Mouse (Mus musculus) embryo, embryonic 10.5 days (tissue): Measurements from ENCODE around the gene Pak1ip1.
"Not testable (repeated sequence)": the region's sequence is repeated elsewhere in the genome, so short reads cannot be mapped to it uniquely, and the experiment has no call there.

Source experiments
- DNase-seq: peaks from one replicate; pipeline ENCODE4 v3.0.0-alpha.2; 2015; ENCODE audit warnings: low spot score

Gene Pak1ip1

GRCm38 (mm10) chr13:41000926-41001639, at the start of gene Pak1ip1:
Pak1ip1 (plus strand) TSS chr13:41001023.
- peak; percentile 93 for DNase-seq

DNA sequence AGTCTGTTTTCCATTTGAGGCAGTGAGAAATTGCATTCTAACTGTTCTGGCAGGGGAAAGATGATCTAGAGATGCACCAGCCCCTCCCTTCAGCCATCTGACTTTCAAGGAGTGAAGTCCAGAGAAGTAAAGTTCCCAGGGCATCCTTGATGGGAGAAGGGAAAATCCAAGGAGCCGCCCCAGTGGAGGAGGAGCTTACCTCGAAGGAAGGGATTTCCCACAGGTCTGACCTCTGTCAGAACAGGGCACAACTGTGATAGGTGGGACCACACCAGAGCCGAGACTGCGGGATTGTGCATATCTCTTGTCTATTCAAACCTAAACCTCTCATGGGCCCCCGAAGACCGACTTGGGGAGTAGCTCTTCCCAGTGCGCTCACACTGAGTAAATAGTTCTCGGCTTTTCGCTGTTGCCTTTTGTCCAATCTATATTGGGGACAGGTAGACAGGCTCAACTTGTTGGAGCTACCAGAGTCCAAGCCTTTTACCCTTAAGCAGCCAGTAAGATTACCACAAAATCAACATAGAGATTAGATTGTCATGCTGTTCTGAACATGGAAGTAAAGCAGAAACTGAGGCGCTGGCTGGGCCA, 49.3 kb upstream of the Pak1ip1 start:
- DNase-seq = no peak

DNA sequence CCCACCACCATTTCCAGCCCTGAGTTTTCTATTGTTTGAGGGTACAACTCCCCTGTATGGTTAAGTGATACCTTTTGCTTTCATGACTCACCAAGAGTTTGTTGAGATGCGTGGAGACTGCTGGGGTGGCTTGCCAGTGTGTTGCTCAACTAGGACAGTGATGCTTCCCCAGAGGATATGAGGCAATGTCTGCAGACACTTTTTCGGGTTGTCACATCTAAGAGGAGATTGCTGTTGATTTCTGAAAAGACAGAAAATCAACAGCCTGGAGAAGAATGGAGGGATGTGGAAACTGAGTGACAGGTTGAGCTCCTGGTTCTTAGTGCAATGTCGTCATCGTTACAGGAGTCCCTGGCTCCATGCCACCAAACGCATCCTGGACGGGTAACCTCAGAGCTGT, 47.6 kb upstream of the Pak1ip1 start:
- no peak for DNase-seq

- no peak for DNase-seq
Observed at GRCm38 (mm10) chr13:40955773-40956172, 45.0 kb upstream of the Pak1ip1 start.

GRCm38 (mm10) chr13:40967609-40968008, 33.2 kb upstream of the Pak1ip1 start:
- DNase-seq = no peak

DNA sequence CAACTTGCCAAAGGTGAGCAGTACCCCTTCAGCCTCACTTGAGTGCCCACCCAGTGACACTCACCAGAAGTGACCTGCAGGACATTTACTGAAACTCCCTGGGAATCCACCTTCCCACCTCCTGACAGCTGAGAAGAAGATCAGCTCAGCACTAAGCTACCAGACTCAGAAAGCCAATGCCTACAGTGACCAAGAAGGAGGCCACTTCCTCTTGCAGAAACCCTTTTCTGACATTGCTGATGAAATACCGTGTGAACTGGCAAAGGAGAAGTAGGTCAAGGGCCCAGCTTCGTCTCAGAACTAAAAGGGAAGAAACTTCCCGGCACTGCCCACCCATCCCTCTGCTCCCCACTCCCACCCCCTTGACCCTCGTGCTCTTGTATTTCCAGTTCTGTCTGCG, 32.3 kb upstream of the Pak1ip1 start:
- DNase-seq = no peak

- DNase-seq = no peak
Observed at GRCm38 (mm10) chr13:40969761-40970390, 30.9 kb upstream of the Pak1ip1 start.

DNA sequence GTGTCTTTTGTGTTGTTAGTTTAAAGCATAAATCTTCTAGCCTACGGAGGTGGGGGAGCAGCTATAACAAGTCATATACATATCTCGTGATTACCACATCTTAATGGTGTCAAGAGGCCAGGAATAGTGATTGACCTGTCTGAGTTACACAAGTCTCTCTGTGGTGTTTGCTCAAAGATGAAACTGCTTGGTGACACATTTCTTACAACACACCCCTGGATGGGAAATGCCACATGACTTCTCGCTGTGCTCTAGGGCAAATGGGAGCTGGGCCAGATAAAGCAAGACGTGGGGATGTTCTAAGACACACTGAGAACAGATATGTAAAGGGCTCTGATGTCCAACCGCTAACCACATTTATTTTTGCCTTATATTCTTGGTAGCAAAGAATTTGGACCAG, 29.6 kb upstream of the Pak1ip1 start:
- DNase-seq = no peak

DNA sequence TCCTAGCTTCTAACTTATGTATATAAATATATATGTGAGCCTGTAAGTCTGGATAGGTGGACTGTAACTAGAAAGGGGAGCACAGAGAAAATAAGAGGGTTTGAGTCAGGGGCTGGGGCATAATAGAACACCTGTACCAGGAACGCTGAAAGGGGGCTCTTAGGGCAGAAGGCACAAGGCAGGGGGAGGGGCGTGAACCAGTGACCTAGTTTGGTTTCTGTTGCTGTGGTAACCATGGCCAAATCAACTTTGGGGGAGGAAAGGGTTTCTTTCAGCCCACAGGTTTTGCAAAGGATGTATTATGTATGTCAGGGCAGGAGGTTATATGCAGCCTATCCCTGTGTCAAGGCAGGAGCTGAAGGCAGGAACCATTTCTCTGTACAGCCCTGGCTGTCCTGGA, 29.0 kb upstream of the Pak1ip1 start:
- DNase-seq = no peak

- no peak for DNase-seq
Observed at GRCm38 (mm10) chr13:40972976-40973375, 27.8 kb upstream of the Pak1ip1 start.

DNA sequence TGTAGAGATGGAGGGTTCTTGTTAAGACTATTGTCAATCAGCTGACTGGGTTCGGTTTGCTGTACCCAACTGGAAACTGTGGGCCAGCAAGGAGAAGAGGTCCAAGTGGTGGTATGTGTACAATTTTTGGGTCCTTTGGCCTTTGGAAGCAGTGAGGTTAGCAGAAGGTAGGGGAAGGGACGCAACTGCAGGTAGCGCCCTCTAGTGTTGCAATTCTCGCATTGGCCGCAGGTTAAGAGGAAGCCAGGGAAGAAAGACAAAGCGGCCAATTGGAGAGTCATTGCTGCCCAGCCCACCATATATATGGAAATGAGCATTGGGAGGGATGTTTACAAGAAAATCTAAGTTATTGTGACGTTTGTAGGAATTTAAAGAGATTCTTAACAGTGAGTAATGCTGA, 23.2 kb upstream of the Pak1ip1 start:
- peak; percentile 74 for DNase-seq

- DNase-seq = no peak
Observed at GRCm38 (mm10) chr13:40978652-40979051, 22.2 kb upstream of the Pak1ip1 start.

GRCm38 (mm10) chr13:40979321-40979720, 21.5 kb upstream of the Pak1ip1 start:
- DNase-seq = no peak

- DNase-seq = no peak
Observed at GRCm38 (mm10) chr13:40982759-40983158, 18.1 kb upstream of the Pak1ip1 start.

DNA sequence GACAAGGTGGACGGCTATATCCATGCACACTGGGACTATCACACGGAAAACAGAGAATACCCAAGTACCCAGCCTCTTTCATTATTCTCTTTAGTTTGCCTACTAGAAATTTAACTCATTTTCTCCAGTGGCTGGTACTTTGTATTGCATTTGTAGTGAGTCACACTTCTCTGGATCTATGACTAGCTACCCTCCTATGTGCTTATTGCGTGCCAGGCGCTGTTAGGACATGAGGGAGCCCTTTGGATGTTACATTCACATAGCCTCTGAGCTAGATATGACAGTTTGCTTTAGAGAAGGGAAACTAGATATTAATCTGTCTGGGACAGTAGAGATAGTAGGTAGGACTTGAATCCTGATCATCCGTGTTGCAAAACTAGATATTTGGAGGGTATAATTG, 14.7 kb upstream of the Pak1ip1 start:
- DNase-seq = no peak

DNA sequence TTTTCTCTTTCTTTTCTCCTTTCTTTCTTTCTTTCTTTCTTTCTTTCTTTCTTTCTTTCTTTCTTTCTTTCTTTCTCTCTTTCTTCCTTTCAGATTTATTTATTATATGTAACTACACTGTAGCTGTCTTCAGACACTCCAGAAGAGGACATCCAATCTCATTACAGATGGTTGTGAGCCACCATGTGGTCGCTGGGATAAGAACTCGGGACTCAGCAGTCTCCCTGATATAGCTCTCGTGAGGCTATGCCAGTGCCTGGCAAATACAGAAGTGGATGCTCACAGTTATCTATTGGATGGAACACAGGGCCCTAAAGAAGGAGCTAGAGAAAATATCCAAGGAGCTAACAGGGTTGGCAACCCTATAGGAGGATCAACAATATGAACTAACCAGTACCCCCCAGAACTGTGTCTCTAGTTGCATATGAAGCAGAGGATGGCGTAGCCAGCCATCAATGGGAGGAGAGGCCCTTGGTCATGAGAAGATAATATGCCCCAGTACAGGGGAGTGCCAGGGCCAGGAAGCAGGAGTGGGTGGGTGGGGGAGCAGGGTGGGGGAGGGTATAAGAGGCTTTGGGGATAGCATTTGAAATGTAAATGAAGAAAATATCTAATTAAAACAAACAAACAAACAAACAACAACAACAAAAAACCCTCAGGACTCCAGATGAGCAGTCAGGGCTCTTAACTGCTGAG, 13.1 kb upstream of the Pak1ip1 start:
- DNase-seq = not testable (repeated sequence)

- no peak for DNase-seq
Observed at GRCm38 (mm10) chr13:40988418-40988817, 12.4 kb upstream of the Pak1ip1 start.

DNA sequence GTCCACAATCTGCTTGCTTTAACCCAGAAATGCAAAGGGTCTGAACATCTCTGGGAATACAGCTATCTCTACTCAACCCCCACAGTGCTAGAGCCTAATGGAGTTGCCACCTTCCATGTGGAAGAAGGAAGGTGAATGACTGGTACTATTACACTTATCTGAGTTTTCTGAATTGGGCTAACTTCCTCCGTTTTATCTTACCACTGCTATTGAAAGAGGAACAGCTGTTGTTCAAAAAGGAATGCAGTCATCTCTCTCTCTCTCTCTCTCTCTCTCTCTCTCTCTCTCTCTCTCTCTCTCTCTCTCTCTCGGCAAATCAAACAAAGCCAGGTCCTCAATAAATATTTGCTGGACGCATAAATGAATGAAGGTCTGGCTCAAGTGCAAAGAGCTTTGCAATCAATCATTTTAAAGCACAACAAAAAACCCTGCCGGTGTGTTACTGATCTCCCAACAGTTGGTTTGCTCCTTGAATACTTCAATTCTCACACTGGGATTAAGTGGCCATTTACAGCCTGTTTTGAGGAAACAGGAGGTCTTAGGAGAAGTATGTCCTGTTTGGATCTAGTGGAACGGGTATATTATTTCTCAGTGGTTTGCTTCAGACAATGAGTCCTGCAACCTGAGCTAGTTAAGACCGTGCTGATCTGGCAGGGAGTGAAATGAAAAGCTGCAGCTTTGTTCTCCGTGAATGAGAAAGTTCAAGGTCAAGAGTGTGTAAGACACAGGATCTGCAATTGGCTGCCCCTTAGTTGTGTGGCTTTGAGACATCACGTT, 6.1 kb upstream of the Pak1ip1 start:
- peak; percentile 59 for DNase-seq

- not testable (repeated sequence) for DNase-seq
Observed at GRCm38 (mm10) chr13:40998537-40998936, 2.3 kb upstream of the Pak1ip1 start.

- DNase-seq = peak; percentile 46
Observed at GRCm38 (mm10) chr13:41000140-41000925, 490 bp upstream of the Pak1ip1 start.

DNA sequence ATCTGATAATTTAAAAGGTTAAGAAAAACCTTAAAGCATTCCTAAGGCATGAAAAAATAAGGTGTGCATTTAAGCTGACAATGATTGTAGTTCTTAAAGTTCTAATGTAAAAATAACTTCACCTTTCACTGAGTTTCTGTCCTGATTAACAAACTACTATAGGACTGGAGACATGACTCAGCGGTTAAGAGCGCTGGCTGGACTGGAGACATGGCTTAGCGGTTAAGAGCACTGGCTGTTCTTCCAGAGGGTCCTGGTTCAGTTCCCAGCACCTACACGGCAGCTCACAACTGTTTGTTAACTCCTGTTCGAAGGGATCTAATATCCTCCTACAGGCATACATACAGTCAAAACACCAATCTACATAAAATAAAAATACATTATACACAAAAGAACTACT, 1.2 kb downstream of the Pak1ip1 start:
- no peak for DNase-seq
